ENCODE assay signal across 15 mouse cellular contexts in the genomic region with DNA sequence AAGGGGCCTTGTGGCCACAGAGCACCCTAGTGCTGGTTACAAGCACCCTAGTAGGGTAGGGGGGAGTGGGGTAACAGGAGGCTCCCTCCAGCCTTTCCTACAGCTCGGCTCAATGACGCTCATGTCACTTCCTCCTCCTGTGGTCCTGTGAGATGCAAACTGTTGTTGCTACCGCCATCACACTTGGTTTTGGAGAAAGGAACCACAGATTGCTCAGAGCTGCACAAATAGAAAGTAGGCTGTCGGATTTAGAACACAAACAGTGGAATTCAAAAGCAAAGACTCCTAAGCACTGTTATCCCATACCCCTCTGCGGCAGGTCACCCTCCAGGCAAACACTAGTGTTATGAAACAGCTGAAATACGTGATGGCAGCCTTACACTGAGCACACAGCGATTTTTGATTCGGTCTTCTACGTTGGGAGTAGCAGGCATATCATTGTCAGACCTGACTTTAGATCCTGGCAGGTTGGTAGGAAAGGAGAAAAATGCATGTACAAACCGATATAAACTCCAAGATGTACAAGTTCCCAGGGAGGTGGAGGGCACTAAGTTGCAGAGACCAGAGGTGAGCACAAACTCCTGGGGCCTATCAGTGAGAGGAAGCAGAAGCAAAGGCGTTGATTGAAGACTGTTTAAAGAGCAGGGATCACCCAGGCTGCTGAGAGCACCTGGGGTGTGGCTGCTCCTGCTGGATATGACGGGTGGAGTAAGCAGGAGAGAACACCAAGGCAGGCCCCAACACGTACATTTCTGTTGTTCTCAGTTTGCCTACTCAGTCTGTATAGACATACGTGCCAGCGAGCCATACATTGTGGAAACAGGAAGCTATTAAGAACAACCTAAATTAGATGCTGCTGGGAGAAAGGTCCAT. TPM values are rescaled to one million over a fixed set of nuclear protein-coding genes. Genes with fewer than 3 reads are reported as not detected.
A peak's percentile ranks its signal among the peaks of the same experiment; 100 is the strongest.
DNase-seq lines count a peak whose midpoint lies in the region; ATAC-seq and TF ChIP-seq lines count a peak whose summit lies in the region.
"Had no signal": no experiment of that assay in that cellular context is flagged by ENCODE, and none has a peak within 500 bp of the region (broad histone marks: within the 10 kb centered on the region; RNA-seq: fewer than 3 reads in every experiment).

No protein-coding gene starts in this region.

- no peaks in the 10 kb centered on the region for H3K27me3 ChIP-seq in kidney, embryonic 16.5 days (ENCODE audit: insufficient read depth, low read length)
- no peaks in the 10 kb centered on the region for H3K27me3 ChIP-seq in embryonic facial prominence, embryonic 10.5 days (replicated peaks; ENCODE audit: low read depth, poor library complexity, severe bottlenecking)
- H3K27me3 ChIP-seq in limb, embryonic 13.5 days: no peaks in the 10 kb centered on the region
- H3K27me3 ChIP-seq in hindbrain, embryonic 10.5 days (ENCODE audit: insufficient read depth, poor library complexity, severe bottlenecking): no peaks in the 10 kb centered on the region
- H3K27me3 ChIP-seq in midbrain, postnatal 0 days (ENCODE audit: insufficient read depth, low read length): no peaks in the 10 kb centered on the region
- H3K27me3 ChIP-seq: midbrain, embryonic 12.5 days; neural tube, embryonic 13.5 days had no signal

- no peaks in the 10 kb centered on the region for H3K9me3 ChIP-seq in kidney, embryonic 16.5 days (ENCODE audit: low read length)
- no peaks in the 10 kb centered on the region for H3K9me3 ChIP-seq in embryonic facial prominence, embryonic 10.5 days
- no peaks in the 10 kb centered on the region for H3K9me3 ChIP-seq in limb, embryonic 13.5 days
- H3K9me3 ChIP-seq in hindbrain, embryonic 10.5 days: no peaks in the 10 kb centered on the region
- no peaks in the 10 kb centered on the region for H3K9me3 ChIP-seq in midbrain, postnatal 0 days (ENCODE audit: low read length)
- H3K9me3 ChIP-seq: midbrain, embryonic 12.5 days; neural tube, embryonic 13.5 days had no signal

- no peak overlapping the region for H3K9ac ChIP-seq in kidney, embryonic 16.5 days (replicated peaks; ENCODE audit: low read length)
- no peak overlapping the region for H3K9ac ChIP-seq in limb, embryonic 13.5 days
- no peak overlapping the region for H3K9ac ChIP-seq in midbrain, postnatal 0 days (replicated peaks; ENCODE audit: low read length, poor library complexity, severe bottlenecking)
- H3K9ac ChIP-seq: liver, embryonic 14.5 days; midbrain, embryonic 12.5 days; neural tube, embryonic 13.5 days had no signal

- DNase-seq in gastrocnemius, adult 2 months: no peak
- no peak for DNase-seq in gastrocnemius, postnatal 36 days
- no peak for DNase-seq in kidney, postnatal 36 days
- peak; percentile 19 for DNase-seq in embryonic facial prominence, embryonic 10.5 days (ENCODE audit: low spot score)
- no peak for DNase-seq in hindbrain, embryonic 10.5 days (ENCODE audit: low spot score)
- no peak for DNase-seq in midbrain, postnatal 0 days (ENCODE audit: low spot score)
- DNase-seq: gastrocnemius, postnatal 10 days; right cerebral cortex, adult 18-20 months; thymus, postnatal 4 days had no signal

- intact Hi-C loops in gastrocnemius, adult 2 months (cut with DNase I): no loop called here
- intact Hi-C loops in gastrocnemius, postnatal 36 days (cut with DNase I): no loop called here

- H3K4me2 ChIP-seq in kidney, embryonic 16.5 days (replicated peaks; ENCODE audit: low read depth, low read length): no peak overlapping the region
- no peak overlapping the region for H3K4me2 ChIP-seq in limb, embryonic 13.5 days (replicated peaks)
- H3K4me2 ChIP-seq in midbrain, postnatal 0 days (ENCODE audit: low read depth, low read length, poor library complexity, severe bottlenecking): no peak overlapping the region
- H3K4me2 ChIP-seq: midbrain, embryonic 12.5 days; neural tube, embryonic 13.5 days had no signal

- peak overlapping the region; percentile 95 for H3K27ac ChIP-seq in gastrocnemius, adult 2 months
- peak overlapping the region; percentile 69 for H3K27ac ChIP-seq in kidney, embryonic 16.5 days (ENCODE audit: low read length)
- no peak overlapping the region; the same call in 1 of the 2 replicates for H3K27ac ChIP-seq in embryonic facial prominence, embryonic 10.5 days (replicated peaks)
- peak overlapping the region; percentile 11; the same call in 1 of the 2 replicates for H3K27ac ChIP-seq in limb, embryonic 13.5 days
- no peak overlapping the region for H3K27ac ChIP-seq in hindbrain, embryonic 10.5 days
- no peak overlapping the region for H3K27ac ChIP-seq in midbrain, postnatal 0 days (ENCODE audit: low read depth, low read length)
- H3K27ac ChIP-seq: liver, embryonic 14.5 days; midbrain, embryonic 12.5 days; neural tube, embryonic 13.5 days had no signal

- H3K36me3 ChIP-seq in kidney, embryonic 16.5 days (ENCODE audit: insufficient read depth, low read length): no peaks in the 10 kb centered on the region
- H3K36me3 ChIP-seq in embryonic facial prominence, embryonic 10.5 days (replicated peaks): no peaks in the 10 kb centered on the region
- no peaks in the 10 kb centered on the region for H3K36me3 ChIP-seq in limb, embryonic 13.5 days
- no peaks in the 10 kb centered on the region for H3K36me3 ChIP-seq in hindbrain, embryonic 10.5 days
- no peaks in the 10 kb centered on the region for H3K36me3 ChIP-seq in midbrain, postnatal 0 days (ENCODE audit: insufficient read depth, low read length)
- H3K36me3 ChIP-seq: midbrain, embryonic 12.5 days; neural tube, embryonic 13.5 days had no signal

- H3K4me1 ChIP-seq in kidney, embryonic 16.5 days (ENCODE audit: insufficient read depth, low read length): peaks cover 13% of the 10 kb centered on the region
- peaks cover 6% of the 10 kb centered on the region for H3K4me1 ChIP-seq in embryonic facial prominence, embryonic 10.5 days
- peaks cover 16% of the 10 kb centered on the region for H3K4me1 ChIP-seq in limb, embryonic 13.5 days
- H3K4me1 ChIP-seq in hindbrain, embryonic 10.5 days (replicated peaks): no peaks in the 10 kb centered on the region
- H3K4me1 ChIP-seq in midbrain, postnatal 0 days (ENCODE audit: insufficient read depth, low read length): no peaks in the 10 kb centered on the region
- H3K4me1 ChIP-seq: neural tube, embryonic 13.5 days had no signal

- H3K4me3 ChIP-seq in gastrocnemius, adult 2 months: peak overlapping the region; percentile 88
- no peak overlapping the region for H3K4me3 ChIP-seq in kidney, embryonic 16.5 days (ENCODE audit: low read length)
- no peak overlapping the region for H3K4me3 ChIP-seq in embryonic facial prominence, embryonic 10.5 days
- H3K4me3 ChIP-seq in limb, embryonic 13.5 days: no peak overlapping the region
- no peak overlapping the region for H3K4me3 ChIP-seq in hindbrain, embryonic 10.5 days
- H3K4me3 ChIP-seq in midbrain, postnatal 0 days (ENCODE audit: low read depth, low read length): no peak overlapping the region
- H3K4me3 ChIP-seq: midbrain, embryonic 12.5 days; neural tube, embryonic 13.5 days had no signal

- 63% methylated on average over 15 of the region's 15 CpGs for whole genome bisulfite sequencing in kidney, embryonic 16.5 days
- WGBS in embryonic facial prominence, embryonic 10.5 days: 71% methylated on average over 15 of the region's 15 CpGs
- 65% methylated on average over 15 of the region's 15 CpGs for WGBS in limb, embryonic 13.5 days
- 77% methylated on average over 15 of the region's 15 CpGs for WGBS in hindbrain, embryonic 10.5 days
- 80% methylated on average over 15 of the region's 15 CpGs for WGBS in midbrain, postnatal 0 days

- TF ChIP-seq CTCF in gastrocnemius, adult 2 months (IDR thresholded peaks at IDR 0.05): no peak
- no peak for TF ChIP-seq CTCF in midbrain, postnatal 0 days (IDR thresholded peaks at IDR 0.05)

- ATAC-seq in kidney, embryonic 16.5 days (ENCODE audit: low FRiP score, low TSS enrichment): peak; percentile 69
- ATAC-seq in limb, embryonic 13.5 days (ENCODE audit: low FRiP score, low read depth): peak; percentile 76
- ATAC-seq in midbrain, postnatal 0 days (ENCODE audit: low FRiP score): no peak

RNA-seq across cellular contexts. Expression of a gene that starts 10.4 kb away (rescaled TPM):
- total RNA-seq in gastrocnemius, adult 2 months (2021): 100 to 1,000 TPM in 1 of 2 experiments, 10 to 100 TPM in 1; 82.9 to 125 TPM
- 100 to 1,000 TPM; 116 to 122 TPM for total RNA-seq in gastrocnemius, postnatal 36 days (2021)
- polyA plus RNA-seq in kidney, embryonic 16.5 days (2015; fragmentation: Nextera tagmentation; extraction: Ambion mirVana): 87.9 and 127 TPM in 2 replicates
- polyA plus RNA-seq in embryonic facial prominence, embryonic 10.5 days (2016; fragmentation: Nextera tagmentation; extraction: Ambion mirVana): 6.0 and 7.9 TPM in 2 replicates
- polyA plus RNA-seq in limb, embryonic 13.5 days (2015; fragmentation: Nextera tagmentation; extraction: Ambion mirVana): 73.2 and 76.4 TPM in 2 replicates
- polyA plus RNA-seq in hindbrain, embryonic 10.5 days (2016; fragmentation: Nextera tagmentation; extraction: Ambion mirVana): 7.3 and 8.2 TPM in 2 replicates
- 34.9 and 37.4 TPM in 2 replicates for total RNA-seq in midbrain, postnatal 0 days (2014; rRNA removed)
- 19.4 and 19.5 TPM in 2 replicates for polyA plus RNA-seq in midbrain, postnatal 0 days (2015; fragmentation: Nextera tagmentation; extraction: Ambion mirVana)
- total RNA-seq: MEL had no signal

RNA-seq across cellular contexts. Expression of a gene that starts 35.5 kb away (rescaled TPM):
- 10 to 100 TPM; 13.8 to 24.2 TPM for total RNA-seq in gastrocnemius, adult 2 months (2021)
- total RNA-seq in gastrocnemius, postnatal 36 days (2021): 10 to 100 TPM; 17.5 to 20.3 TPM
- polyA plus RNA-seq in kidney, embryonic 16.5 days (2015; fragmentation: Nextera tagmentation; extraction: Ambion mirVana): 38.1 and 40.9 TPM in 2 replicates
- 4.4 and 5.0 TPM in 2 replicates for polyA plus RNA-seq in embryonic facial prominence, embryonic 10.5 days (2016; fragmentation: Nextera tagmentation; extraction: Ambion mirVana)
- polyA plus RNA-seq in limb, embryonic 13.5 days (2015; fragmentation: Nextera tagmentation; extraction: Ambion mirVana): 11.0 and 11.8 TPM in 2 replicates
- 5.4 and 6.0 TPM in 2 replicates for polyA plus RNA-seq in hindbrain, embryonic 10.5 days (2016; fragmentation: Nextera tagmentation; extraction: Ambion mirVana)
- 16.3 and 18.6 TPM in 2 replicates for total RNA-seq in midbrain, postnatal 0 days (2014; rRNA removed)
- polyA plus RNA-seq in midbrain, postnatal 0 days (2015; fragmentation: Nextera tagmentation; extraction: Ambion mirVana): 17.0 and 19.2 TPM in 2 replicates
- total RNA-seq: MEL had no signal

Comparison
In these comparisons a context has a peak if more than half of its experiments do, and no peak if none do; other contexts are left out.
1. H3K27ac ChIP-seq: peak in gastrocnemius, adult 2 months (single experiment), kidney, embryonic 16.5 days (single experiment) and limb, embryonic 13.5 days (single experiment); none in embryonic facial prominence, embryonic 10.5 days (single experiment), hindbrain, embryonic 10.5 days (single experiment) and midbrain, postnatal 0 days (single experiment).